Mouse (Mus musculus) granulocyte monocyte progenitor cell, adult 5-6 weeks (primary cell): Measurements from ENCODE around the gene Micu1. TPM values are rescaled to one million over a fixed set of nuclear protein-coding genes. Genes with fewer than 3 reads are reported as not detected.

Source experiments
- ATAC-seq: replicated peaks from 2 replicates; pipeline ENCODE4 v1.8.0; 2016; ENCODE audit warnings: mild to moderate bottlenecking, moderate TSS enrichment, inconsistent platforms; ENCODE audit not compliant: poor library complexity, severe bottlenecking
- total RNA-seq, 2 experiments: library from RNA; stranded (forward) in 1 of 2; stranded (reverse) in 1 of 2; fragments of 200-712, 200-1000 nt in 1 of 2; fragments of >200 nt in 1 of 2; fragmentation: Nextera tagmentation in 1 of 2; gene quantifications; 2 replicates each; pipeline ENCODE4 v1.2.3; 2014 to 2017

Micu1 gene
- total RNA-seq, 2 experiments from 2014 or later, result 65.7 to 95.7 TPM

DNA sequence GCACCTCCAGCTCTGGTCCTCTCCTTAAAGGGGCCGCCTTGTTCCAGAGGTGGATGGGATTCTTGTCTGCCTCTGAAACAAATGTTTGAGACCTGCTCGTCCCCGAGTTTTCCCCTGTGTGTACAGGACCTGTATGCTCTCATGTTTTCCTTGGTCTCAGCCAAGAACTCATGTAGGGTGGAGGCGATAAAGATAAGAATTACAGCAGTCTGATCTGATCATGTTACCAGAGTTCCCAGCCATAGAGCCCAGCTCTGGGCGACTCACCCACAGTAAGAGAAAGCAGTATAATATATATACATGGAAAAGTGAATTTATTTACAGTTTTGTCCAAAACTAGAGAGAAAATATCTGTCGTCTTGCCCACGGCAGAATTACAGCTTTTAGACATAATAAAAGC is 17.7 kb downstream of the Micu1 start:
- no peak for ATAC-seq

DNA sequence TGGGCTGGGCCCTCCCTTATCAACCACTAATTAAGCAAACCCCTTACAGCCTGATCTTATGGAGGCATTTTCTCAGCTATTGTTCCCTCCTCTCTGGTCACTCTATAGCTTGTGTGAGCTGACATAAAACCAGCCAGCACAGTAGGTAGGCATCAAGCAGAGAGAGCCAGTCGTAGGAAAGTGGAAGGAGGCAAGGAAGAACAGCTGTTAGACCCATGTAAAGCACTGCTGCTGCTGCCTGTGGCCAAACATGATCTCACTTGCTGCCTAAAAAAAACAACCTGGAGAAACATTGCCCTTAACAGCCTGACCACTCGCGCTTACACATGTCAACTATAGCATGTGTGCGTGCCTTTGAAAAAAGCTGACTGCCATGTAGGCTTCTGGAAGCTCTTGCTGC is 19.3 kb downstream of the Micu1 start:
- ATAC-seq, result no peak

DNA sequence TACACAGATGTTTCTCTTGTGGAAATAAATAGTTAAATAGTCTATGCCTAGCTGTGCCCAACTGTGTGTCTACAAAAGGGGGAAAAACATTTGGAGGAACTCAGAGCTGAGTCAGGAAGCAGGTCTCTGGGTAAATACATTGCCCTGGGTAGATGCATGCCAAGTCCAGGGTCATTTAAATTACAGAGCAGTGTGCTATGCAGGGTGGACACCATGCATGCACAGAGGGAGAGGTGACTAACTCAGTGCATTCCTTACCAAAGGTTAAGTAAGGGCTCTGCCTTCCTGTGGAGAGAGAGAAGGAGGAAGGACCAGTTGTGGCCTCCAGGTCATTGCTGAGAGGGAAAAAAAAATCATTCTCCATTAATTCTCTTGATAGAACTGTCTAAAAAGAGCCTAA is 22.4 kb downstream of the Micu1 start:
- ATAC-seq, result no peak; the same call in 1 of the 2 replicates

DNA sequence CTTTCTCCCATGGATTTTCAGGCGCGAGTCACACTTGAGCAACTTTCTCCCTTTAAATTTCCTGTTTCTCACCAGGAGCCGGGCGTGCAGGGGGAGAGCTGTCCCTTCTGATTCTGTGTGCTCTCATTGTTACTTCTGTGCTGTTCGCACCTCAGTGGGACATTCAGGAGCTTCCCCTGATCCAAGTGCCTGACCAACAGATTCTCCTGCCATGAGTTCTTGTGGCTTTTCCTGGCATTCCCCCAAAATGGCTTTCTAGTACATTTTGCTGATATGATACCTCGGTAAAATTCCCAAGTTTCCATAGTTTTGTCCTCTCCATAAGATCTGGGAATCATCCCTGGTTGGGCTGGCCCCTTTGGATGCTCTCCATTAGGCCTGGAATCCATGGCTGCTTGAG is 25.0 kb downstream of the Micu1 start:
- ATAC-seq, result no peak

DNA sequence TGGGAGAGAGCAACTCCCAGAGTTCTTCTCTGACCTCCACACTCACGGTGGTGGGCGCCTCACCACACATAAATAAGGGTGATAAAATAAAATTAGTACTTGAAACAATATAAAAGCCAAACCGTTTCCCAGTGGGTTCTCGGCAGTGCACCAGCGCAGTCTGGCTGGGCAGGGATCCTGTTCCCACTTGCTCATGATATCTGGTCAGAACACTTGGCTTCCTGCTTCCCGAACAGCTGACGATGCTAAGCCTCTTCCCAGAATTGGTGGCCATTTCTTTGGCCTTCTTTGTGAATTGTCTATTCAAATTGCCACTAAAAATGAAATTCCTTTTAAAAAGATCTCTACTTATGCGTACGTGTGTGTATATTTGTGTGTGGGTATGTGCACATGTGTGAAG is 27.0 kb downstream of the Micu1 start:
- ATAC-seq, result no peak

DNA sequence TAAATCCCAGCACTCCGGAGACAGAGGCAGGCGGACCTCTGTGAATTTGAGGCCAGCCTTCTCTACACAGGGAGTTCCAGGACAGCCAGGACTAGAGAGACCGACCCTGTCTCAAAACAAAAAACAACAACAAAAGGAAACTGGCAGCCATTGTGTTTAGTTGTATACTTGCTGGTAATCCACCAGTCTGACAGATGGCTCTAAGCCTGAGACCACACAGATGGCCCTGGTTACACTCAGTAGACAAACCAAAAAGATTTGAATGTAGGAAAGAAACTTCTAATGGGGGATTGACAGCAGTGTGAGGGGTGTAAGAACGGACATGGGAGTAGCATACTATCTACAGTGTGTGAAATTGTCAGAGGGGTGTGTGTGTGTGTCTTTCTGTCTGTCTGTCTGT is 27.6 kb downstream of the Micu1 start:
- ATAC-seq, result no peak

DNA sequence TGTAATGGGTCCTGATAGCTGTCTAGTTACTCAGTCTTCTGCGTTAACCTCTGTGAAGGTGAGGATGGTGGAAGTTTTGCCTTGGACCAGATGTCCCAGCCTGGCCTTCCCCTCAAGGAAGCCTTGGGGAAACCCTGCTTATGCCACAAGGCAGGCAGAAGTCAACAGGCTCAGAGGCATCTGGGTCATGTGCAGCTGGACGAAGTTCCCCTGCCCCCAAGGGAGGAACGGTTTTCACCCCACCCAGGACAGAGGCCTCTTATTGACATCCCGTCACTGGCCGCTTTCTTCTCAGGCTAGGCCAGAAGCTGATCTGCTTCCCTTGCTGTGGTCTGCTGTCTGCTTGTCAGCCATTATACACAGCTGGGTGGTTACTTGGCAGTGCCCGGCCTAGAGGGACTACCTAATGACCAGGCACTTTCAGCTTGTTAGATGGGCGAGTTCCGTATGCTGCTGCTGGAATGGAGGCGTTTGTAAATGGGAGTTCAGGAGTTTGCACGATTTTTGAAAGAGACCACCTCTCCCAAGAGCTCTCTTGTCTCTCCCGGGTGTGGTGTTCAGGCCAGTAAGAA is 33.8 kb downstream of the Micu1 start:
- ATAC-seq, result no peak

DNA sequence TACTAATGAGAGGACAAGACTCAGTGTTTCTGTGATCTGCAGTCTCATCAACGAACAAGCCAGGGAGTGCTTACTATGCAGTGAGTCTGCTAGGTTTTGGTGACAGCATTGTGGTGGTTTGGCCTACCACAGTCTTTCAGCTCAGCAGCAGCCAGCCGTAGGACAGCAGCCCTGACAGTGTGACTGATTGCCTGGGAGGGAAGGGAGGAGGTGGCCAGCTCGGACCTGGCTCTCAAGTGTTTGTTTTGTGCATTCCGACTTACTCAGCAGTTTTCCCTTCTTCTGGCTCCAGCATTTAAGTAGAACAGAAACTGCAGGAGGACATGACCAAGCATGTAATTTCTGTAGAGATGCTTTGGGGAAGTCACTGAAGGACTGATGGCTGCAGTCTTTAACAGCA is 39.2 kb downstream of the Micu1 start:
- ATAC-seq, result no peak

DNA sequence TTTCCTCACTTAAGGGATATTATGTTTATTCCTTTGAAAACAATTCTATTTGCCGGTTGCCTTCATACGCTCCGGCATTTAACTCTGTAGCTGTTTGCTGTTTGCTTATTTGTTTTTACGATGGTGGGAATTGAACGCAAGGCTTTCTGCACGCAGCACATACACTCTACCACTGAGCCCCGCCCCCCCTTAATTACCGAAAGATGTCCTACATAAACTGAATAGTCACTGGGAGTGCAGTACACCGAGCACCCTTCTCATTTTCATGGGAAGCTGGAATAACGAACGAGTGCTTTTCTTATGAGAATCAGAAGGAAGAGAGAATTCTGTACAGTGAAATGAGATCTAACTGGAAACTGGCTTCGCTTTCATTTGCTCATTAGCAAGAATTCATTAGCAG is 41.1 kb downstream of the Micu1 start:
- no peak for ATAC-seq

DNA sequence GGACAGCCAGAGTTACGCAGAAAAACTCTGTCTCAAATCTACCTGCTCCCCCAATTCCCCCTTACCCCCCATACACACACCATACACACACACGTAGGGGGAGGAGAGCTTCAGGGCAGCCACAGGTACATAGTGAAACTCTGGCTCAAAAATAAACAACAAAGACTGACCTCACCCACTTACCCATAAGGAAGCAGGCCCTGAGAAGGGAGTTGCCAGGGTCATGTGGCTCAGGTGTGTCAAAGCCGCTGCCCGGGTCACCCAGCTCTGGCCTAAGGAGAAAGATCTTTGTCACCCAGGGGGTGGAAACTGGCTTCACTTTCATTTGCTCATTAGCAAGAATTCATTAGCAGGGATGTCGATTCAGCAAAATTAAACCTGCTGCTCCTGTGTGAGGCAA is 41.7 kb downstream of the Micu1 start:
- ATAC-seq, result no peak

DNA sequence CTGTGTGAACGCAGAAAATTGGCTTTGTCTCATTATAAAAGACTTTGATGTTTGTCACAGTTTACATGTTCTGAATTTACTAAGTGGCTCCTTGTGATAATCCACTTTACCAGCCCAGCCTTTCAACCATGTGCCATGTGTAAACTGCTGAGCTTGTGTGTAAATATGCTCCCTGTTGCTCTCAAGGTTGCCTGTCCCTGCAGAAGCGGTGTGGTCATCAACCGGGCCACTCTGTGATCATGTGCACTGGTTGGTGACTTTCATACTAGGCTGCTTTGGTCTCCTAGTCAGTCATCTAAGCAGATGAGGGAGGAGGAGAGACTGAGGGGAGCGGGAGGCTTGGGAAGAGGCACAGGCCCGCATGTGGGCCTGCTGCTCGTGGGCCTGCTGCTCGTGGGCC is 45.1 kb downstream of the Micu1 start:
- ATAC-seq, result no peak

DNA sequence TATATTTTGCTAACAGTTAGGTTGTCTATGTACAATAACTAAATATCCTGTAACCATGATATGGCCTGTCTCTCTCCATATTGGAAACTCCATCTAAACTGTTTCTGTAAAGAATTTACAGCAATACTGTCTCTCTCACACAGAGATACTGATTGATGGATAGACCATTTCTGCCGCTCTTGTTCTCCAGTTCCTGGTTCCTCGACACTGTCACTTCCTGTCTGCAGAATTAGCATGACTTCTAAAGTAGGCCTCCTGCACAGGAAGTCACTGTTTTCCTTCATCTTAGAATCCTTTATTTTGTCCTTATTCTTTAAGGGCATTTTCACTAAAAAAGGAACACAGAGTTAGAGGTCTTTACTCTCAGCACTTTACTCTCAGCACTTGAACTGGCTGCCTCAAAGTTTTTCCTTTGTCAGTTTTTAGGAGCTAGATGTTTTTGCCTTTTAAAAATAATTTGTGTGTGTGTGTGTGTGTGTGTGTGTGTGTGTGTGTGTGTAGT is 46.5 kb downstream of the Micu1 start:
- ATAC-seq, result no peak

DNA sequence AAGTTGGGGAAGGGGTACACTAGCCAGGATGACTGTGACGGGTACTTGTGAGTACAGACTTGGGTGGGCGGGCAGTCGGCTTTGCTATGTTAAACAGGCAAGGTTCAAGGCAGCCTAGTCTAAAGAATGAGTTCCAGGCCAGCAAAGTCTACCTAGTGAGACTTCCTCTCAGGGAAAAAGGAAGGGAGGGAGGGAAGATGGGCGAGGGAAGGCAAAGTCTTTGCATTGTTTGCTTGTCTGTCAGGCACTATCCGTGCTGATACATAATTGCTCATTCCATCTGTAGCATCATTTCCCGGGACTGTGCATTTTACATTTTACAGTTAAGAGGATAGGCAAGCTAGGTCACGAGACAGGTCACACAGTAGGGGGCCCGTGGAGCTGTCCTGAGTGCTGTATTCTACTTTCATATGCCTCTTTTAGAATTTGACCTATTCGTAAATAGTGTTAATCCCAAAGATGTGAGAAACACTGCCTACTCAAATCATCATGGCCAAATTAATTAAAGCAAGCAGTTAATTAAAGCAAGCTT is 51.3 kb downstream of the Micu1 start:
- no peak for ATAC-seq

DNA sequence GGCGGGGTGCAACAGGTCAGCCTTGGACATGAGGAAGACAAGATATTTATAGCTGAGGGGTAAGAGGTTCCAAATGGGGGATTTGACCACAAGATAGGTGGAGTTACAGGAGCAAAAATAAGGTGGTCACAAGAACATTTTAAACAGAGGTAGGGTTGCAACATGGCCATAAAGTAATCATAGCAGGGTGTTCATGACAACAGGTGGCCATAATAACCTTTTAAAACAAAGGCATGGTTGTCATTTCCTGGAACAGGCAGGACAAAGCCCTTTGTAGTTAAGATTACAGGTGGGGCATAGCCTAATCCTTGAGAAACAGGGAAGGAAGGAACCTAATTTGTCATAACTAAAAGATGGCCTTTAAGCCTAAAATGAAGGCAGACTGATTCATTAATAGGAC is 51.8 kb downstream of the Micu1 start:
- ATAC-seq, result no peak

DNA sequence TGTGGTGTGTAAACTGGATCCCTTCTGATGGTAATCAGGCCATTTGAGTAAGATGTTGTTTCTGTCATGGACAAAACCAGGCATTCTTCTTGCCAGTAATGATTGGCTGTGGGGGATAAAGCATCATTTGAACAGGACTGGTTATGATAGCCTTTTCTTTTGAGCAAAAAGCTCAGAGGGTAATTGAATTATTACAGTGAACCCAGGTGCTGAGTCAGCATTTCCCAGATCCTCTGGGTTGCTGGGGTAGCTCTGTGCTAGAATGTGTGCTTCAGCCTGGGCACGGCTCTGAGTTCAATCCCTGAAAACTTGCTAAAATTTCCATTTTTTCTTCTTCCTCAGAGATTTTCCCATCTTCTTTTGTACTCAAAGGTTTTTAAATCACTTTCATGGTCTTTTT is 52.6 kb downstream of the Micu1 start:
- ATAC-seq, result no peak

DNA sequence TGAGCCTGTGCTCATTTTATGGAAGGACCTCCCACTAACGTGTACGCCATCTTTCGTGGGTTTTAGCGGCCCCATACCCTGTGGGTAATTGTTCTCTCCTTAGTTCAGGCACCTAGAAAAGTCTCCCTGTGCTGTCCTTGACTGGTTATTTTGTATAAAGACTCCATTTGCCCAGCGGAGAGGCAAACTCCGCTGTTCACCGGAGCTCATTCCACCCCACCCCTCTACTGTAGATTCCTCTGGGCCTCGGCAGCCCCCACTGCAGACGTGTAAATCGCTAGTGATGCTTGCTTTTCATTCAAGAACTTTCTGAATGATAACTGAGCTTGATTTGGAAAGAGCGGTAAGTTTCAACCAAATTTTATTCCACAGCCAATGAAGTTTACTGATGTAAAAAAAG is 53.4 kb downstream of the Micu1 start:
- no peak for ATAC-seq

DNA sequence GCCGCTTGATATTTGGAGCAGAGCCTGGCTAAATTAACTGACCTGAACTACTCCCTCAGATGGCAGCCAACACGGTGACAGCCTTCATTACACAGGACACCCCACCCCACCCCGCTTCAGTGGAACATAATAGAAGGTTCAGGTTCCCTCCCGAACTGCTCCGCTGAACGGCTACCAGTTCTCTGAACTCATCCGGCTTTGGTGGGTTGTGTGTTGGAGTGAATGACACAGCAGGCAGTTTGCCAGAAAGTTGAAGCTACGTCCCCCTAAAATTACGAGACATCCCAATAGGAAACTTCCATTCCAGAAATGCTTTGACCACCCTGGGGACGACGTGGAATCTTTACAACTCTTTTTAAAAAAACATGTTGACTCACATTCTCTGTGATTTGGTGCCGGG is 53.8 kb downstream of the Micu1 start:
- no peak for ATAC-seq

DNA sequence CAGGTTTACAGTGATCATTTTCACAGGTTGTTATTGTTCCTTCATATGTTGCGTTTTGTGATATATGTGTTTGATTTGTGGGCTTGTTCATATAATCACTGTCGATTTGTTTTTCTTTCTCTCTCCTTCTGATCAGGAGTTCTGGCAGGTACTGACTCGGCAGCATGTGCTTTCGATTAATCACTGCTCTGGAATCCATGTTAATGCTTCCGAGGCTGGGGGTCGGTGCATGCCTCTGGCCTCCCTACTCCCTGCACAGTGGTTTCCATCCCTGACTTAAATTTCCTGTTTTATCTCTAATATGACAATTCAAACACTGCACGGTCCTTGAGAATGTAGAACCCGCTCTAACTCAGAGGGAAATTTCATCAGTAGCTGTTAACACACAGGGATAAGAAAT is 54.3 kb downstream of the Micu1 start:
- no peak for ATAC-seq

DNA sequence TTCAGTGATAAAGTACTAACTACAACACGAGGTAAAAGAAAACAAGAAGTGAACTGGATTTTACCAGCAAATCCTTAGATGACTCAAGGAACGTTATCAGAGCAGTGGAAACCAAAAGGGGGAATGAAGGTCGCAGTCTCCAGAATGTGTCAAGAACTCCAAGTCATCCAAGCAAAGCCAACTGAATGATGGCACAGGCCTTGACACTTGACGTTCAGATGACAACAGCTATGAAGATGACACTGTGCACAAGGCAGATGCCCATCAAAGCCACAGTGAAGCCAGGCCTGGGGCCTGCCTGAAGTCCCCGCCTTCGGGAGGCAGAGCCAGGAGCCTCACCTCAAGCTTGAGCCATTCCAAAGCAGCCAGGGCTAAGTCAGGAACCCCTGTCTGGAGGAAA is 62.5 kb downstream of the Micu1 start:
- no peak for ATAC-seq

DNA sequence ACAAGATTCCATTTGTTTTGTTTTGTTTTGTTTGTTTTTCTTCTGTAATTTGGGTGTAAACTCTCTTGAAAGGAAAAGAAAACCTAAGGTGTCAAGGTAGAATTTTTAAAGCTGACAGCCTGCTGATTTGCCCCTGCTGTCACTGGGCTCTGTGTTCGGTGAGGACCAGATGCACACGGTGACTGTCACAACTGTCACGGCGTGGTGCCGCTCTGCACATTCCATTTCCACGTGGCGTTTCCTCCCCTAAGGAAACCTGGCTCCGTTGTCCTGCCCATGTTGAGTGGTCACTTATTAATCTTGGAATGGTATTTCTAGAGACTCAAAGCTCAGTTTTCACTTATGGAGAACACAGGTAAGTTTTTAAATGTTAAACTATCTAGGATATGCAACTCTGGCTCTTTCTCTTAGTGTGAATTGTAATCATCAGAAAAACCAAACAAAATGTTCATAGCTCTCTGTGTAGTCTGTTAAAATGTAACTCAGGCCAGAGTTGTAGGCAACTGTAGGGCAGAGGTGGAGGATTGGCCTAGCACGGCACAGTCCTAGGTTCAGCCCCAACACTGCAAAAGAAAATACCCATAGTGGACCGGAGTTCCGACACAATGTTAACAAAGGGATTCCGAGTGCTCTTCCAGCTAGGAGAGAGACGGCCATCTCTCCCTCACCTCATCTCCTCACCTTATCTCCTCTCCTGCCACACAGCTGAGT is 66.2 kb downstream of the Micu1 start:
- no peak for ATAC-seq

DNA sequence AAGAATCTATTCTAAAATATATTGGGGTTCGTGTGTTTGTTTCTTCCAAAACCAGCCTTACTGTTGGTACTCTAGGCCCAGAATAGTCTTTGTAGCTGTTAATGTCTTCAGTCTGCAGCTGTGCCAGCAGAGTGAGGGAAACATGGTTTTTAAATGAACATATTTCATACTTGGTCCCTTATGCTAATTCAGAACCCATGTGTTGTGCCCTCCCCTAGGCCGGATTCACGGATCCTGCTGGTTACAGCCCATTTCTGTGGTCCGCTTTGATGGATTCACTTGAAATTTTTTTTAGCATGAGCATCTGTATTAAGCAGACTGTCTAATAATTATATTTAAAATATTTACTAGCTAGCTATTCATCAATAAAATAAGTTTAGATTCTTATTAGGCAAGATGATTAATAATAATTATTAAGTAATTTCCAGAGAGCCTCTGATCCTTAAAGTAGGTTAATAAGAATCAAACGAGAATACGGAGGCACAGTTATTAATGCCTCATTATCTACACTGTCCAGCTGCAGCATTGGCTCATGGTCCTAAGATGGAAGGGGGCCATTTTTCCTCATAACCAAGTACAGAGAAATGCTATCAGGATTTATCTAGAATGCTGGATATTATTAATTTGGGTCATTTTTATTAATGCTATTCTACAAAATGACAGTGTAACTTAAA is 69.2 kb downstream of the Micu1 start:
- no peak for ATAC-seq

DNA sequence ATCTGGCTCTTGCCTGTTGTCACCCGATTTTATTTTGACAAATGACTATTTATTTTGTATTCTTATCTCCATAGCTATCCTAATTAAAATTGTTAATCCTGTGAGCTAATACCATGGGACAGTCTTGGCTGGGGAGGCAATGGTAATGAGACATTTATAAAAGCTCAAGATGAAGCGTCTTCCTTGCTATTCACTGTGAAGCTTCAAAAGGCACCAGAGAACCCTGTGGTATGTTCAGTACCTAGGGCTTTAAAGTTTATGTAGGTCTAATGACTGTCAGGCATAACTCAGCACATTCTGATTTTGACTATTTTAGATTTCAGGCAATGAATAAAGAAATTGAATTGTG is 69.7 kb downstream of the Micu1 start:
- no peak for ATAC-seq
